Mouse (Mus musculus) small intestine, adult 2 months (tissue): ENCODE results near the gene Foxn3. TPM values are rescaled to one million over a fixed set of nuclear protein-coding genes. Genes with fewer than 3 reads are reported as not detected.

ENCODE experiments used
- H3K27ac ChIP-seq: fragments of 200-500 bp; 2 replicates; pipeline ENCODE4 v1.5.1; 2012; ENCODE audit warnings: low read depth, low read length, control low read depth, inconsistent platforms; ENCODE audit not compliant: insufficient read depth
- H3K27me3 ChIP-seq: fragments of 200-500 bp; 2 replicates; pipeline ENCODE4 v1.6.1; 2012; ENCODE audit warnings: mild to moderate bottlenecking, moderate library complexity, low read length, inconsistent platforms; ENCODE audit not compliant: control insufficient read depth, insufficient read depth
- H3K36me3 ChIP-seq: fragments of 200-500 bp; 2 replicates; pipeline ENCODE4 v1.6.1; 2012; ENCODE audit warnings: mild to moderate bottlenecking, low read length, control low read depth, inconsistent platforms; ENCODE audit not compliant: control insufficient read depth, insufficient read depth
- H3K4me1 ChIP-seq: fragments of 200-500 bp; 2 replicates; pipeline ENCODE4 v1.6.1; 2012; ENCODE audit warnings: low read length, inconsistent platforms, mixed read lengths; ENCODE audit not compliant: control insufficient read depth, insufficient read depth, insufficient read length
- H3K4me3 ChIP-seq: fragments of 200-500 bp; 2 replicates; pipeline ENCODE4 v1.5.1; 2012; ENCODE audit warnings: low read depth, mild to moderate bottlenecking, control low read depth, inconsistent platforms, low read length, moderate library complexity
- CTCF ChIP-seq: fragments of 200-500 bp; IDR thresholded peaks from 2 replicates; pipeline ENCODE4 v1.5.1; 2012; ENCODE audit warnings: low read depth, mild to moderate bottlenecking, control low read depth, inconsistent platforms, low read length, moderate library complexity, mixed read lengths; ENCODE audit not compliant: insufficient replicate concordance, insufficient read length; ENCODE audit errors: extremely low read depth
- POLR2A ChIP-seq: fragments of 200-500 bp; IDR thresholded peaks from 2 replicates; pipeline ENCODE4 v1.6.1; 2012; ENCODE audit warnings: low read depth, mild to moderate bottlenecking, control low read depth, inconsistent platforms, low read length, moderate library complexity
- WGBS: fragments of 180-500 bp; shearing (Covaris S2); methylation state at CpG from one replicate; pipeline ENCODE4 v1.1.7; 2018; 5-methylcytosine and 5-hydroxymethylcytosine counted together
- polyA plus RNA-seq: library from polyadenylated mRNA; depleted of rRNA; stranded (reverse); fragments of >200 nt; gene quantifications from 2 replicates; pipeline ENCODE4 v1.2.3, GENCODE M21; 2012

Foxn3 gene
- polyA plus RNA-seq, 1 experiment: 17.5 TPM

GRCm38 (mm10) chr12:99338754-99339153, 224.6 kb downstream of the Foxn3 start:
- no peaks in the 10 kb centered on the region for H3K27me3 ChIP-seq
- peaks cover 2% of the 10 kb centered on the region; the same call in 1 of the 2 replicates for H3K36me3 ChIP-seq
- TF ChIP-seq POLR2A (no peak), CTCF (no peak)
- 89% methylated on average over 2 of the region's 2 CpGs for WGBS
- peaks cover 4% of the 10 kb centered on the region; the same call in 1 of the 2 replicates for H3K4me1 ChIP-seq
- no peak overlapping the region for H3K27ac ChIP-seq
- H3K4me3 ChIP-seq: no peak overlapping the region

DNA sequence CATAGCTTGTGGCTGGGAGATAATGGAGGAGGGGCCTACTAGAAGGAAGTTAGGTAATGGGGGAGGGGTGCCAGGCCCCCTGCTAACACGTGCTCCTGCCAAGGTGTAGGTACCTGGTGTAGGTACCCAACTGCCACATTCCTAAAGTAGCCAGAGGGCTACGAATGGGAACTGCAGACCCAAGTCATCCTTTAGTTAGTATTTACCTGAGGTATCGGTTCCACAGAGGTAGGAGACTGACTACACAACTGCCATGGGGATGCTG, 226.3 kb downstream of the Foxn3 start:
- Histone ChIP-seq H3K27me3 (no peaks in the 10 kb centered on the region), H3K36me3 (peaks cover 5% of the 10 kb centered on the region; the same call in 1 of the 2 replicates), H3K27ac (no peak overlapping the region), H3K4me3 (no peak overlapping the region), H3K4me1 (peaks cover 4% of the 10 kb centered on the region; the same call in 1 of the 2 replicates)
- 93% methylated on average over 3 of the region's 3 CpGs for WGBS
- TF ChIP-seq POLR2A: no peak
- TF ChIP-seq CTCF: no peak

DNA sequence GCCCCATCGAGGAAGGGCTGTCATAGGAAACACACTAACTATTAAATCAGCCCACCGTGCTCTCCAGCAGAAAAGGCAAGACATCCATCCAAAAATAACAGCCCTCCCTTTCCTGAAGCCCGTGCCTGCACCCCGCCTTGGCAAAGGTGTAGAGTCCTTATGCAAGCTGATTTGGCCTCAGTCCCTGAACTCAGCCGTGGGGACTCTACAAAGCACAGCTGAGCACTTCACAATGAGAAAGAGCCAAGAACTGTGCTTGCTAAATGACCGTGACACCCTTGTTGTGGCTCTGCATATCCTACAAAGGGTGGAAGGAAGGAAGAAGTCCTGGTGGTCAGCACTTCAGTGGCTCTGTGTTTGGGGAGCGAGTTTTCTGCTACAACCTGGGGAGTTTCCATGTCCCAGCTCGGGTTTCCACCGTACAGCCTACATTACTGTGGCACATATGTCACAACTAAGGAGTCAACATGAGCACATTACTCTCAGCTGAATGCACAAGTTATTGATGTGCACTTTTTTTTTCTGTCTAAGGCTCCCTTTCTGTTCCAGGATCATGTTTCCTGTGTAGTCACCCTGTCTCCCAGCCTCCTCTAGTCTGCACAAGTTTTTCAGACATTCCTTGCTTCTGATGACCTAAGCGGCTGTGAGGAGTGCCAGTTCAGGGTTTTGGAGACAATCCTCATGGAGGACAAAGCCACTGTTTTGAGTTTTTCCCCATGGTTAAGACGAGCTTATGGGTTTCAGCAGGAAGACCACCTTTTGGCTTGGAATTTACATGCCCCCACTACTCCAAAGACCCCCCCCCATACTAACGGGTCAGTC, 226.8 kb downstream of the Foxn3 start:
- peaks cover 4% of the 10 kb centered on the region; the same call in 1 of the 2 replicates for H3K4me1 ChIP-seq
- H3K27ac ChIP-seq: no peak overlapping the region
- H3K36me3 ChIP-seq: peaks cover 5% of the 10 kb centered on the region; the same call in 1 of the 2 replicates
- whole genome bisulfite sequencing: 55% methylated on average over 12 of the region's 12 CpGs
- H3K4me3 ChIP-seq: no peak overlapping the region
- H3K27me3 ChIP-seq: no peaks in the 10 kb centered on the region
- TF ChIP-seq CTCF (no peak), POLR2A (no peak)

GRCm38 (mm10) chr12:99335628-99336027, 227.8 kb downstream of the Foxn3 start:
- H3K36me3 ChIP-seq: peaks cover 5% of the 10 kb centered on the region; the same call in 1 of the 2 replicates
- WGBS: 81% methylated on average over 9 of the region's 9 CpGs
- H3K4me3 ChIP-seq: no peak overlapping the region
- H3K27ac ChIP-seq: no peak overlapping the region
- no peaks in the 10 kb centered on the region for H3K4me1 ChIP-seq
- H3K27me3 ChIP-seq: no peaks in the 10 kb centered on the region
- TF ChIP-seq POLR2A: no peak
- TF ChIP-seq CTCF: no peak

DNA sequence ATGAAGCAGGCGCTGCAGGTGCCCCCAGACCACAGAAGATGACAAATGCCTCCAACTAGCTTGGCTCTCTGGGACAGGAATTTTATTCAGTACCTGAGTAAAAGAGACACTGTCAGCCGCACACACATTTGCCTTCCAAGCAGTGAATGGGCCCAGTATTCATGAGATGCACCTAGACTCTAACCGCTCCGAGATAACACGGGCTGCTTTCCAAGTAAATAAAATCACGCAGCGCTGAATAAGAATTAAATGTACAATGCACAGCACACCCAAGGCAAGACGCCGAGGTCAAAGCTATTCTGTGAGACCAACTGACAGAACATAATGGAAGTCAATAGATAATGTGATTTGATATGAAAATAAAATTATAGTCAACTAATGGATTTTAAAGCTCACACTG, 229.4 kb downstream of the Foxn3 start:
- no peaks in the 10 kb centered on the region; the same call in 1 of the 2 replicates for H3K4me1 ChIP-seq
- no peak overlapping the region for H3K27ac ChIP-seq
- no peak for TF ChIP-seq CTCF
- no peak for TF ChIP-seq POLR2A
- peaks cover 4% of the 10 kb centered on the region; the same call in 1 of the 2 replicates for H3K36me3 ChIP-seq
- H3K27me3 ChIP-seq: no peaks in the 10 kb centered on the region
- H3K4me3 ChIP-seq: no peak overlapping the region
- WGBS: 73% methylated on average over 9 of the region's 9 CpGs

DNA sequence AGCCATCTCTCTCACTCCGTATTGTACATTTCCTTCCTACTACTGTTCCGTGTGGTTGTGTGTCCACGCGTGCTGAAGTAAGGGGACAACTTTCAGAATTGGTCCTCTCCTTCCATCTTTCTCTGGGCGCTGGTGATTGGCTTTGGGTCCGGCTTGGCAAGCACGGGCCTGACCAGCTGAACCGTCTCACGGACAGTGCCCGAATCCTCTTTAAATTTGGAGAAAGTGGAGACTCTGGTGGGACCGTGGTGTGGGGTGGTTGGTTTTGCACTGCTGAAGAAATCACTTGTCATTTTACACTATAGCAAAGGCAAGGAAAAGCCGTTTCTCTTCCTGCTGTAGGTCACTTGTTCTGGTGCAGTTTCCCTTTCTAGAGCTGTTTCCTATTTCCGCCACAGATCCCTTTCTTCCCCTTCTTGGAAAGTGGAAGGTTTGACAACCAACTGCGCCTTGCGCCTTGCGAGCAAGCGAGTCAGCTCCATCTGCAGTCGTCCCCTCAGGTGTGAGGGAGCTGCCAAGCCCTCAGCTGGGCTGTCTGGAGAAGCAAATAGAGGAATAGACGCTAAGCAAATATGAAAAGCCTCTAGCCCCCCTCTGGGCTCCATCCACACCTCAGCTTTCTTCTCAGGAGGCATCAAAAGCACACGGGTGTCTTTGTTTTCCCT, 229.9 kb downstream of the Foxn3 start:
- Histone ChIP-seq H3K27ac (no peak overlapping the region), H3K27me3 (no peaks in the 10 kb centered on the region), H3K4me1 (no peaks in the 10 kb centered on the region; the same call in 1 of the 2 replicates), H3K36me3 (peaks cover 4% of the 10 kb centered on the region; the same call in 1 of the 2 replicates), H3K4me3 (no peak overlapping the region)
- TF ChIP-seq CTCF (no peak), POLR2A (no peak)
- 87% methylated on average over 20 of the region's 20 CpGs for WGBS
